Mouse (Mus musculus) cerebellum, adult 2 months (tissue): ENCODE results near the gene Lrrc7.

ENCODE experiments used
- CTCF ChIP-seq: fragments of 200-500 bp; IDR thresholded peaks from 2 replicates; pipeline ENCODE4 v1.5.1; 2011; ENCODE audit warnings: low read depth, mild to moderate bottlenecking, control low read depth, low read length, moderate library complexity, borderline replicate concordance; ENCODE audit not compliant: insufficient read depth
- POLR2A ChIP-seq: fragments of 200-500 bp; IDR thresholded peaks from 2 replicates; pipeline ENCODE4 v1.6.1; 2011; ENCODE audit warnings: low read length, control low read depth, borderline replicate concordance; ENCODE audit not compliant: insufficient read depth

DNA sequence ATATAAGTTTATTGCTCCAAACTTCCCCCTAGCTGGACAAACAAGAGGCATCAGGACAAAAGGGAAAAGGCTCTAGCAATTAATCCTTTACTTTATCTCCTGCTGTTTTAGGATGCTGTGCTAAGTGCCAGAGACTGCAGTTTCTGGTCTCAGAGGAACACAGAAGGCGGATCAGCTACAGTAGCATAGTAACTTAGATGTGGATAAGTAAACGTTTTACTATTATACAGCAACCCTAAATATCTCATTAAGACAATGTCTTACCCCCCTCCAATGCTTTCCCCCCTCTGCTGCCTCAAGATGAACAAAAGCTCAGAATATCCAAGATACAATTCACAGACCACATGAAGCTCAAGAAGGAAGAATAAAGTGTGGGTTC, 174.0 kb downstream of the Lrrc7 start:
- no peak for TF ChIP-seq POLR2A
- TF ChIP-seq CTCF = no peak
